Mouse (Mus musculus) ES-E14 (cell line): ENCODE measurements around the gene Abi3. TPM values are rescaled to one million over a fixed set of nuclear protein-coding genes. Genes with fewer than 3 reads are reported as not detected.

Experiments used
- DNase-seq: peaks from one replicate; pipeline ENCODE4 v3.0.0-alpha.2; 2013; ENCODE audit warnings: low read depth, low spot score
- H3K27ac ChIP-seq: 2 replicates; pipeline ENCODE4 v1.5.1; 2012; ENCODE audit warnings: low read depth, mild to moderate bottlenecking, low read length, moderate library complexity, mixed read lengths; ENCODE audit not compliant: poor library complexity, insufficient read depth, severe bottlenecking
- H3K36me3 ChIP-seq: 2 replicates; pipeline ENCODE4 v1.6.1; 2012; ENCODE audit warnings: mild to moderate bottlenecking, low read length, moderate library complexity, mixed read lengths; ENCODE audit not compliant: control insufficient read depth, poor library complexity, insufficient read depth, severe bottlenecking
- H3K4me1 ChIP-seq, 2 experiments: fragments of 150-350 bp in 1 of 2; sonication (generic) in 1 of 2; 2 replicates each; pipeline ENCODE4 v1.6.1; 2012; ENCODE audit warnings: low read length in 2 of 2, mild to moderate bottlenecking in 1 of 2, mixed read lengths in 1 of 2; ENCODE audit not compliant: control insufficient read depth in 2 of 2, insufficient read depth in 2 of 2, poor library complexity in 1 of 2
- H3K4me3 ChIP-seq, 2 experiments: fragments of 150-350 bp in 1 of 2; sonication (generic) in 1 of 2; 2 replicates each; pipeline ENCODE4 v1.5.1; 2012; ENCODE audit warnings: low read length in 2 of 2, low read depth in 1 of 2, mild to moderate bottlenecking in 1 of 2, mixed read lengths in 1 of 2; ENCODE audit not compliant: insufficient read depth in 1 of 2, poor library complexity in 1 of 2, severe bottlenecking in 1 of 2
- H3K9ac ChIP-seq: 2 replicates; pipeline ENCODE4 v1.6.1; 2012; ENCODE audit warnings: low read depth, mild to moderate bottlenecking, low read length, mixed read lengths; ENCODE audit not compliant: poor library complexity, insufficient read depth, severe bottlenecking
- H3K9me3 ChIP-seq: fragments of 150-350 bp; sonication (generic); 2 replicates; pipeline ENCODE4 v1.6.1; 2012; ENCODE audit warnings: low read depth, mild to moderate bottlenecking, low read length; ENCODE audit not compliant: control insufficient read depth, insufficient read depth
- CHD2 ChIP-seq: IDR thresholded peaks from 2 replicates; pipeline ENCODE4 v1.6.1; 2014; ENCODE audit warnings: mild to moderate bottlenecking, low read depth, low read length, inconsistent platforms
- HCFC1 ChIP-seq: IDR thresholded peaks from 2 replicates; pipeline ENCODE4 v1.6.1; 2012; ENCODE audit warnings: low read length, inconsistent platforms, borderline replicate concordance; ENCODE audit not compliant: insufficient read depth
- MAFK ChIP-seq: IDR thresholded peaks from 2 replicates; pipeline ENCODE4 v1.6.1; 2014; ENCODE audit warnings: mild to moderate bottlenecking, low read depth, low read length, inconsistent platforms; ENCODE audit not compliant: insufficient read depth
- ZC3H11A ChIP-seq: IDR thresholded peaks from 2 replicates; pipeline ENCODE4 v1.6.1; 2012; ENCODE audit warnings: low read depth, mild to moderate bottlenecking, inconsistent platforms, low read length, borderline replicate concordance
- ZNF384 ChIP-seq: IDR thresholded peaks from 2 replicates; pipeline ENCODE4 v1.6.1; 2012; ENCODE audit warnings: low read depth, low read length, inconsistent platforms
- in situ Hi-C, 2 experiments: fragments of 600-800 bp; cut with MboI; formaldehyde crosslinking; loops; one replicate each; pipeline ENCODE4 v1.15.1; 2025; ENCODE audit warnings: low sequenced_read_pairs in 2 of 2, inconsistent platforms in 1 of 2; ENCODE audit not compliant: unreplicated experiment in 2 of 2
- total RNA-seq: library from RNA; depleted of rRNA; stranded (reverse); fragments of 300-350 nt; gene quantifications from 2 replicates; pipeline ENCODE4 v1.2.3, GENCODE M21; 2012

The Abi3 gene
- total RNA-seq, 1 experiment, result 1.3 TPM

DNA sequence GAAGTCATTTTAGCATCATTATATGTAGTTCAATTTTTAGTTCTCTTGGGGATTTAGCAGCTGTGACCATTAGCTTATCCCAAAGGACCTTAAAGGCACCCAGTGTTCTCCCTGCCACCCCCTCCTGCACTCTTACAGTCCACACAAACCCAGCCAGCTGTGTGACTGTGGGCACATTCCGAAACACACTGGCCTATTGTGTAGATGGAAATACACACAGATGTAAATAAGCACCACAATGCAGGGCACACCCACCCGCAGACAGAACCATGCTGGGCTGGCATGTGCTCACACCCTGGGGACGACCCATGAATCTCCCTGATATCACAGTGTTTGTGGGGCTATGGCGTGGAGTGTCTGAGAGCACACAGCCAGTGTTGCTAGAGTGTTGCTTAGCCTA, 30.1 kb downstream of the Abi3 start:
- no peak overlapping the region for H3K27ac ChIP-seq
- TF ChIP-seq ZNF384, result no peak
- TF ChIP-seq MAFK, result no peak
- TF ChIP-seq ZC3H11A, result no peak
- no peak for TF ChIP-seq HCFC1
- no peak for TF ChIP-seq CHD2
- no peak overlapping the region for H3K9ac ChIP-seq
- no peak overlapping the region for H3K4me3 ChIP-seq
- DNase-seq, result no peak
- peaks cover 4 to 19% of the 10 kb centered on the region in 2 experiments; a peak in 3 of 4 replicates for H3K4me1 ChIP-seq
- no peaks in the 10 kb centered on the region for H3K9me3 ChIP-seq
- no peaks in the 10 kb centered on the region for H3K36me3 ChIP-seq
- in situ Hi-C loops, result no loop called here

DNA sequence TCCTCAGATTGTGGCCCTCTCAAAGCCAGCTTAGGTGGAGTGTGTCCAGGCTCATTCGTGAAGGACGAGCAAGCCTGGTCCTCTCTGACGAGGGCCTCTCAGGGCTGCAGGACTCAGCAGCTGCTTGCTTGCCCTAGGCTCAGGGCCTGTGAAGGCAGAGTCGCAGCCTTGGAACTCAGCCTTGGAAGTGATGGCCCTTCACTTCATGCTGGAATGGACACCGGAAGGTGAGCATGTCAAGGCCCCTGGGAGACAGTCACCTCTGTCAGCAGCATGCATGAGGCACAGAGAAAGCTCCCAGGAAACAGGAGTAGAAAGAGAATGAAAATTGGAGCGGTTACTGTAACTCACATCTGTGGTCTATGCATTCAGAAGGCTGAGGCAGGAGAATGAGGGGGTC, 30.5 kb downstream of the Abi3 start:
- Histone ChIP-seq H3K9me3 (no peaks in the 10 kb centered on the region), H3K27ac (no peak overlapping the region), H3K9ac (no peak overlapping the region), H3K4me1 (peaks cover 4 to 19% of the 10 kb centered on the region in 2 experiments; a peak in 3 of 4 replicates), H3K4me3 (no peak overlapping the region), H3K36me3 (no peaks in the 10 kb centered on the region)
- no peak for TF ChIP-seq HCFC1
- TF ChIP-seq MAFK, result no peak
- TF ChIP-seq CHD2, result no peak
- in situ Hi-C loops, result no loop called here
- DNase-seq, result no peak

DNA sequence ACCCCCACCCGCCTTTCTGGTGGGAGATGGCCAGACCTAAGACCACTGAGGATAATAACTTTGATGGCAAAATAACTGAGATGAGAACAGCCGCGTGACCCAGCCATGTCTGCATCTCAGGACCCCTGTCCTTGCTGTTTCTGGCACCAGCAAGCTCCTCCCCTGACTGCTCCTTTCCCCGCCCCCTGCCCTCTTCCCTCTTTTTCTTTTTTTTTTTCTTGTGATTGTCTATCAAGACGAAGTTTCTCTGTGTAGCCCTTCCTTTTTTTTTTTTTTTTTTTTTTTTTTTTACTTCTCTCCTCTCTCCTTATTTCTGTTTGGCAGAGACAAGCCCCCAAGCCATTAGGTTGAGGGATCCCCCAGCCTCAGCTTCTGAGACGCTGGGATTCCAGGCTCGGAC, 31.4 kb downstream of the Abi3 start:
- H3K9ac ChIP-seq, result peak overlapping the region; percentile 30; the same call in 1 of the 2 replicates
- H3K4me1 ChIP-seq, result peaks cover 4 to 19% of the 10 kb centered on the region in 2 experiments; a peak in 3 of 4 replicates
- no peak overlapping the region for H3K27ac ChIP-seq
- no peaks in the 10 kb centered on the region for H3K36me3 ChIP-seq
- no peaks in the 10 kb centered on the region for H3K9me3 ChIP-seq
- H3K4me3 ChIP-seq, result peak overlapping the region; percentile 37 to 49; a peak in 3 of 4 replicates
- TF ChIP-seq ZNF384 (peak; percentile 80), CHD2 (no peak)
- in situ Hi-C loops, result no loop called here
- DNase-seq, result no peak

DNA sequence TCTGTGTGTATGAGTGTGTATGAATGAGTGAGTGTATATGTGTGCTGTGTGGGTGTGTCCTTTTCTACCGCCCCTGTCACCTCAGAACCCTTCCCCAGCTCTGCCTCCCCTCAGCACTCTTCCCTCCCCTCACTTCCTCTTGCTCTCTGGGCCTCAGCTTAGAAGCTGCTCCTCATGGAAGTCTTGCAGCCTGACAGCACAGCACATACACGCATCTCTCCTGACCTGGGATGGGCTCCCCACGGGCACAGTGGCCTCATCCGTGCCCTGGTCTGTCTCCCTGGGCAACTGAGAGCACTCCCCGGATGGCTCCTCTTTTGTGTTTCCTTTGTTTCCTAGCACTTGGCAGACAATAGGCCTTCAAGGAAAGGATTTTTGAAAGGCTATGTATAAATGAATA, 32.7 kb downstream of the Abi3 start:
- no peak overlapping the region for H3K27ac ChIP-seq
- TF ChIP-seq CHD2 (no peak), ZNF384 (no peak), MAFK (no peak), HCFC1 (no peak), ZC3H11A (no peak)
- H3K4me3 ChIP-seq, result no peak overlapping the region
- no peaks in the 10 kb centered on the region for H3K9me3 ChIP-seq
- H3K36me3 ChIP-seq, result no peaks in the 10 kb centered on the region
- H3K9ac ChIP-seq, result no peak overlapping the region
- H3K4me1 ChIP-seq, result peaks cover 8 to 27% of the 10 kb centered on the region in 2 experiments; a peak in 3 of 4 replicates
- in situ Hi-C loops, result no loop called here
- DNase-seq, result no peak

DNA sequence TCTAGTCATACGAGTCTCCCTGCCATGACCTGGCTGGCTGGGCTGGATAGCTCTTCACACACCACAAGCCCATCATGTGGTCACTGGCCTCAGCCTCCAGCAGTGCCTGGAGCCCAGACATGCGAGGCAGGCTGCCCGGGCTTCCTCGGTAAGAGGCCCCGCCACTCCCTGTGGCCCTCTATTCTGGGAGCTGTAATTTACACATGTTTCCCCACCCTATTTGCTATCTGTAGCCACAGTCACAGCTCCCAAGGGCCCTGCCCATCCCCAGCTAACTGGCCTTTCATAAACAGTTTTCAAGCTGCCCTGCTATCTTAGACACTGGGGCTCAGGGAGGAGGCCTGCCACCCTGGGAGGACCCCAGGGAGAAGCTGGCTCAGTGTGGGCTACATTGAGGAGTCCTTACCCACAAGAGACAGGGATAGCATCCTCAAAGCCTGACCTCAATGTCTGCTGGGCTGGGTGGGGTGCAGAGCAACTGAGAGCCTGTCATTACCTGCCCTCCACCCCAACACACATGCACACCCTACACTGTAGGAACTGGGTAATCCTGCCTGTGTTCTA, 33.7 kb downstream of the Abi3 start:
- H3K9ac ChIP-seq, result no peak overlapping the region
- no peak for TF ChIP-seq ZNF384
- TF ChIP-seq HCFC1, result no peak
- TF ChIP-seq MAFK, result no peak
- TF ChIP-seq CHD2, result no peak
- no peak for TF ChIP-seq ZC3H11A
- in situ Hi-C loops, result no loop called here
- no peaks in the 10 kb centered on the region for H3K9me3 ChIP-seq
- no peak overlapping the region for H3K27ac ChIP-seq
- no peak for DNase-seq
- peaks cover 8 to 27% of the 10 kb centered on the region in 2 experiments; a peak in 3 of 4 replicates for H3K4me1 ChIP-seq
- H3K4me3 ChIP-seq, result no peak overlapping the region
- H3K36me3 ChIP-seq, result no peaks in the 10 kb centered on the region
